ENCODE assay signal across 28 mouse cellular contexts in genomic region chr19:38687326-38687725, GRCm38 (mm10).
A peak's percentile ranks its signal among the peaks of the same experiment; 100 is the strongest.
DNase-seq lines count a peak whose midpoint lies in the region; ATAC-seq and TF ChIP-seq lines count a peak whose summit lies in the region.
"Had no signal": no experiment of that assay in that cellular context is flagged by ENCODE, and none has a peak within 500 bp of the region (broad histone marks: within the 10 kb centered on the region; RNA-seq: fewer than 3 reads in every experiment).

No protein-coding gene starts in this region.

- no peaks in the 10 kb centered on the region for H3K79me2 ChIP-seq in liver, adult 2 months (ENCODE audit: control insufficient read depth, insufficient read depth, low read length)

- H3K4me1 ChIP-seq in liver, adult 2 months (ENCODE audit: control insufficient read depth, insufficient read depth, low read length) = peaks cover 16% of the 10 kb centered on the region
- no peaks in the 10 kb centered on the region for H3K4me1 ChIP-seq in liver, embryonic 11.5 days (replicated peaks; ENCODE audit: control insufficient read depth, insufficient read depth, low read length)
- H3K4me1 ChIP-seq in intestine, embryonic 16.5 days (ENCODE audit: control insufficient read depth, insufficient read depth, low read length) = no peaks in the 10 kb centered on the region
- no peaks in the 10 kb centered on the region for H3K4me1 ChIP-seq in kidney, postnatal 0 days (replicated peaks; ENCODE audit: insufficient read depth, low read length)
- H3K4me1 ChIP-seq: forebrain, embryonic 10.5 days; neural tube, embryonic 12.5 days; stomach, embryonic 15.5 days had no signal

- H3K27me3 ChIP-seq in liver, adult 2 months (ENCODE audit: control insufficient read depth, insufficient read depth, low read length) = no peaks in the 10 kb centered on the region
- H3K27me3 ChIP-seq in liver, embryonic 11.5 days (replicated peaks; ENCODE audit: control insufficient read depth, insufficient read depth, low read length) = no peaks in the 10 kb centered on the region
- H3K27me3 ChIP-seq in intestine, embryonic 16.5 days (replicated peaks; ENCODE audit: control insufficient read depth, insufficient read depth, low read length) = no peaks in the 10 kb centered on the region
- no peaks in the 10 kb centered on the region for H3K27me3 ChIP-seq in kidney, postnatal 0 days (ENCODE audit: insufficient read depth, low read length)
- H3K27me3 ChIP-seq: embryonic facial prominence, embryonic 13.5 days; neural tube, embryonic 12.5 days; Patski; stomach, embryonic 15.5 days had no signal

- no peak for TF ChIP-seq CTCF in liver, adult 2 months (IDR thresholded peaks at IDR 0.05; ENCODE audit: low read depth, low read length)
- TF ChIP-seq CTCF in kidney, postnatal 0 days (IDR thresholded peaks at IDR 0.05; ENCODE audit: low read depth) = no peak

- H3K4me2 ChIP-seq in liver, embryonic 11.5 days = no peak overlapping the region
- peak overlapping the region; percentile 6; the same call in 1 of the 2 replicates for H3K4me2 ChIP-seq in intestine, embryonic 16.5 days (ENCODE audit: low read depth, low read length)
- no peak overlapping the region for H3K4me2 ChIP-seq in kidney, postnatal 0 days (ENCODE audit: low read length)
- H3K4me2 ChIP-seq: embryonic facial prominence, embryonic 13.5 days; midbrain, embryonic 11.5 days; neural tube, embryonic 12.5 days; stomach, embryonic 15.5 days had no signal

- no peaks in the 10 kb centered on the region for H3K36me3 ChIP-seq in liver, adult 2 months (ENCODE audit: control insufficient read depth, insufficient read depth, low read length)
- H3K36me3 ChIP-seq in liver, embryonic 11.5 days (ENCODE audit: control insufficient read depth, insufficient read depth, low read length) = no peaks in the 10 kb centered on the region
- no peaks in the 10 kb centered on the region for H3K36me3 ChIP-seq in intestine, embryonic 16.5 days (ENCODE audit: control insufficient read depth, insufficient read depth, low read length)
- no peaks in the 10 kb centered on the region for H3K36me3 ChIP-seq in kidney, postnatal 0 days (ENCODE audit: insufficient read depth, low read length)
- H3K36me3 ChIP-seq: embryonic facial prominence, embryonic 13.5 days; forebrain, embryonic 10.5 days; neural tube, embryonic 12.5 days; stomach, embryonic 15.5 days had no signal

- H3K9ac ChIP-seq in liver, adult 2 months (ENCODE audit: low read depth, low read length) = no peak overlapping the region
- no peak overlapping the region for H3K9ac ChIP-seq in liver, embryonic 11.5 days (ENCODE audit: low read depth, low read length)
- H3K9ac ChIP-seq in intestine, embryonic 16.5 days (ENCODE audit: low read depth, low read length) = no peak overlapping the region
- no peak overlapping the region for H3K9ac ChIP-seq in kidney, postnatal 0 days (ENCODE audit: low read depth, low read length)
- H3K9ac ChIP-seq: embryonic facial prominence, embryonic 13.5 days; neural tube, embryonic 12.5 days; stomach, embryonic 15.5 days had no signal

- WGBS in liver, adult 2 months = 22% methylated on average over 5 of the region's 5 CpGs
- WGBS in liver, embryonic 11.5 days = 65% methylated on average over 5 of the region's 5 CpGs
- WGBS in intestine, embryonic 16.5 days = 50% methylated on average over 5 of the region's 5 CpGs
- WGBS in kidney, postnatal 0 days = 57% methylated on average over 5 of the region's 5 CpGs

- peak overlapping the region; percentile 71 for H3K27ac ChIP-seq in liver, adult 2 months (replicated peaks; ENCODE audit: insufficient read depth, low read depth, low read length)
- no peak overlapping the region for H3K27ac ChIP-seq in liver, embryonic 11.5 days (ENCODE audit: low read depth, low read length)
- peak overlapping the region; percentile 37; the same call in 1 of the 2 replicates for H3K27ac ChIP-seq in intestine, embryonic 16.5 days (ENCODE audit: low read length)
- no peak overlapping the region for H3K27ac ChIP-seq in kidney, postnatal 0 days
- H3K27ac ChIP-seq: embryonic facial prominence, embryonic 13.5 days; forebrain, embryonic 10.5 days; gastrocnemius, adult 2 months; neural tube, embryonic 12.5 days; stomach, embryonic 15.5 days had no signal

- no peak for ATAC-seq in liver, embryonic 11.5 days (replicated peaks; ENCODE audit: low FRiP score)
- ATAC-seq in intestine, embryonic 16.5 days = peak; percentile 77
- peak; percentile 63; the same call in 1 of the 2 replicates for ATAC-seq in kidney, postnatal 0 days (replicated peaks; ENCODE audit: low FRiP score, low read depth)
- ATAC-seq: forebrain, embryonic 16.5 days; hindbrain, embryonic 16.5 days; midbrain, embryonic 16.5 days; Patski had no signal

- intact Hi-C loops in gastrocnemius, postnatal 14 days (cut with DNase I; ENCODE audit: low total_unique reads) = no loop called here

- H3K4me3 ChIP-seq in liver, adult 2 months (ENCODE audit: insufficient read depth, low read depth, low read length) = no peak overlapping the region
- H3K4me3 ChIP-seq in liver, embryonic 11.5 days (ENCODE audit: low read depth, low read length) = no peak overlapping the region
- no peak overlapping the region for H3K4me3 ChIP-seq in intestine, embryonic 16.5 days (ENCODE audit: low read length)
- H3K4me3 ChIP-seq in kidney, postnatal 0 days (replicated peaks; ENCODE audit: low read depth, low read length) = no peak overlapping the region
- H3K4me3 ChIP-seq: embryonic facial prominence, embryonic 13.5 days; forebrain, embryonic 10.5 days; gastrocnemius, adult 2 months; myocyte; neural tube, embryonic 12.5 days; stomach, embryonic 15.5 days had no signal

- TF ChIP-seq POLR2A in liver, adult 2 months (IDR thresholded peaks at IDR 0.05; ENCODE audit: extremely low read depth, insufficient read depth, low read length) = no peak

- no peaks in the 10 kb centered on the region for H3K9me3 ChIP-seq in liver, embryonic 11.5 days (ENCODE audit: control insufficient read depth, low read length)
- no peaks in the 10 kb centered on the region for H3K9me3 ChIP-seq in intestine, embryonic 16.5 days (ENCODE audit: control insufficient read depth, low read length)
- no peaks in the 10 kb centered on the region for H3K9me3 ChIP-seq in kidney, postnatal 0 days (replicated peaks; ENCODE audit: low read length)
- H3K9me3 ChIP-seq: embryonic facial prominence, embryonic 13.5 days; forebrain, embryonic 10.5 days; neural tube, embryonic 12.5 days; stomach, embryonic 15.5 days had no signal

- peak; percentile 91 for DNase-seq in liver, adult 2 months (ENCODE audit: extremely low read depth, low read depth, low spot score)
- DNase-seq in liver, embryonic 11.5 days (ENCODE audit: low spot score) = no peak
- DNase-seq in kidney, postnatal 0 days (ENCODE audit: low spot score) = peak; percentile 15
- peak; percentile 59 for DNase-seq in yolk sac, embryonic 10.5 days (ENCODE audit: low spot score)
- no peak for DNase-seq in adrenal gland, postnatal 36 days
- no peak for DNase-seq in gastrocnemius, postnatal 14 days
- DNase-seq in embryo, embryonic 9.5 days (ENCODE audit: extremely low spot score) = no peak
- DNase-seq: adrenal gland, postnatal 14 days; cerebellum, adult 11-12 months; cerebellum, adult 9-11 months; embryo, embryonic 11 days; gastrocnemius, adult 2 months; heart, postnatal 14 days; layer of hippocampus, postnatal 36 days; liver; lung, postnatal 36 days; right cerebral cortex, postnatal 25 days had no signal

Comparison
In these comparisons a context has a peak if more than half of its experiments do, and no peak if none do; other contexts are left out.
1. DNase-seq: peak in liver, adult 2 months (single experiment), kidney, postnatal 0 days (single experiment) and yolk sac, embryonic 10.5 days (single experiment); none in liver, embryonic 11.5 days (single experiment), adrenal gland, postnatal 36 days (0 of 2), gastrocnemius, postnatal 14 days (single experiment) and embryo, embryonic 9.5 days (single experiment).
2. H3K27ac ChIP-seq: peak in liver, adult 2 months (single experiment) and intestine, embryonic 16.5 days (single experiment); none in liver, embryonic 11.5 days (single experiment) and kidney, postnatal 0 days (single experiment).